Mouse (Mus musculus): ENCODE measurements around the gene Lce3e. TPM values are rescaled to one million over a fixed set of nuclear protein-coding genes. Genes with fewer than 3 reads are reported as not detected.
A peak's percentile ranks its signal among the peaks of the same experiment; 100 is the strongest.

Lce3e gene
- 12.5 and 39.4 TPM in 2 replicates for polyA plus RNA-seq (2015; fragmentation: Nextera tagmentation; extraction: Ambion mirVana)

GRCm38 (mm10) chr3:92966761-92967160 is at the start of gene Lce3e:
TSS of gene Lce3e (plus strand) at chr3:92967061.
- no peak for ATAC-seq (ENCODE audit: insufficient number of reproducible peaks, low FRiP score, low TSS enrichment, low read depth)
- no peaks in the 10 kb centered on the region for H3K4me1 ChIP-seq
- no peaks in the 10 kb centered on the region for H3K36me3 ChIP-seq
- H3K4me3 ChIP-seq (replicated peaks), result no peak within 1 kb of the TSS
- H3K9me3 ChIP-seq (replicated peaks), result no peaks in the 10 kb centered on the region
- H3K27ac ChIP-seq (replicated peaks), result no peak within 1 kb of the TSS
- 84% methylated on average over 2 of the region's 2 CpGs for WGBS
- no peaks in the 10 kb centered on the region for H3K27me3 ChIP-seq
- no peak within 1 kb of the TSS for H3K4me2 ChIP-seq (replicated peaks)
- no peak within 1 kb of the TSS for H3K9ac ChIP-seq

- H3K4me1 ChIP-seq, result no peaks in the 10 kb centered on the region
- no peak overlapping the region for H3K4me2 ChIP-seq (replicated peaks)
- no peak overlapping the region for H3K27ac ChIP-seq (replicated peaks)
- no peak for ATAC-seq (ENCODE audit: insufficient number of reproducible peaks, low FRiP score, low TSS enrichment, low read depth)
- no peak overlapping the region for H3K4me3 ChIP-seq (replicated peaks)
- H3K9me3 ChIP-seq (replicated peaks), result no peaks in the 10 kb centered on the region
- WGBS, result 58% methylated on average over 4 of the region's 4 CpGs
- H3K36me3 ChIP-seq, result no peaks in the 10 kb centered on the region
- no peaks in the 10 kb centered on the region for H3K27me3 ChIP-seq
- H3K9ac ChIP-seq, result no peak overlapping the region
Observed at GRCm38 (mm10) chr3:92920364-92920763, 46.5 kb upstream of the Lce3e start.

GRCm38 (mm10) chr3:92926130-92926529 is 40.7 kb upstream of the Lce3e start, which contains the start of gene Lce3a:
TSS of gene Lce3a (minus strand) at chr3:92926230.
- Histone ChIP-seq H3K36me3 (no peaks in the 10 kb centered on the region), H3K4me1 (no peaks in the 10 kb centered on the region), H3K4me3 (replicated peaks) (no peak within 1 kb of the TSS), H3K9ac (no peak within 1 kb of the TSS), H3K27me3 (no peaks in the 10 kb centered on the region), H3K4me2 (replicated peaks) (no peak within 1 kb of the TSS), H3K27ac (replicated peaks) (no peak within 1 kb of the TSS), H3K9me3 (replicated peaks) (no peaks in the 10 kb centered on the region)
- 60% methylated on average over 2 of the region's 2 CpGs for WGBS
- no peak for ATAC-seq (ENCODE audit: insufficient number of reproducible peaks, low FRiP score, low TSS enrichment, low read depth)

DNA sequence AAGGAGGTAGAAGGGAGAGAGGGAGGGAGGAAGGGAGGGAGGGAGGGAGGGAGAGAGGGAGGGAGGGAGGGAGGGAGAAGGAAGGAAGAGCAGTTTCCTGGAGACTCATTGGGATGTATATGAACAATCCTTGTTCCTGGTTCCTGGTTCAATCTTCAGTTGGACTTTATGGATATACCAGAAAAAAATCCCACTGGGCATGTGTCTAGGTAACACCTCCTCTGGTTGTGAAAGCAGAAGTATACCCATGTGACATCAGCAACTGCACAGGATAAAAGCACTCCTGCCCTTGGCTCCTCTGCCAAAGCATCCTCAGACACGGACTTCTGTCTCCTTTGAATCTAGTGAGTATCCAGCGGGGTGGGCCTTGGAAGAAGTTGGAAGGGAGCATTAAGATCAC is 34.2 kb upstream of the Lce3e start, which contains the start of gene Lce3b:
Gene Lce3b, plus strand, starts transcription at position 301 of the 400 bp plus-strand sequence.
- no peak within 1 kb of the TSS for H3K4me3 ChIP-seq (replicated peaks)
- no peak within 1 kb of the TSS for H3K27ac ChIP-seq (replicated peaks)
- no peaks in the 10 kb centered on the region for H3K9me3 ChIP-seq (replicated peaks)
- H3K36me3 ChIP-seq, result no peaks in the 10 kb centered on the region
- H3K4me1 ChIP-seq, result no peaks in the 10 kb centered on the region
- ATAC-seq (ENCODE audit: insufficient number of reproducible peaks, low FRiP score, low TSS enrichment, low read depth), result no peak
- no peak within 1 kb of the TSS for H3K9ac ChIP-seq
- 62% methylated on average over 2 of the region's 2 CpGs for WGBS
- H3K4me2 ChIP-seq (replicated peaks), result no peak within 1 kb of the TSS
- H3K27me3 ChIP-seq, result no peaks in the 10 kb centered on the region

DNA sequence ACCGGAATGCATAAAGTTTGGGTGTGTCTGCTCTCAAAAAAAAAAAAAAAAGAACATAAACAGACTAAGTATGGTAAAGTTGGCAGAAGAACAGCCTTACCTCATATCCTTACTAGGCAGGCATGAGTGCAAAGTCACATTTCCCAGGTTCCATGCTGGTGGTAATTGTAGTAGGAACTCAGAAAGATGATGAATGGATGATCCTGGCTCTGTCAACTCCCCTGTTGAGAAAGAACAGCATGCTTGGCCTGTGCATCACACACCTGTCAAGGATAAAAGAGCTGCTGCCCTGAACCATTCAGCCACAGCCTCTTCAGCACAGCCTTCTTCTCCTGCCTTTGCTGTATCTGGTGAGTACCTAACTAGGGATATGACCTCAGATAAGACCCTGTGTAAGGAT is 22.7 kb upstream of the Lce3e start, which contains the start of gene Lce3c:
Gene Lce3c, plus strand, starts transcription at position 301 of the 400 bp plus-strand sequence.
- H3K9me3 ChIP-seq (replicated peaks), result no peaks in the 10 kb centered on the region
- H3K4me1 ChIP-seq, result no peaks in the 10 kb centered on the region
- H3K4me2 ChIP-seq (replicated peaks), result no peak within 1 kb of the TSS
- no peaks in the 10 kb centered on the region for H3K36me3 ChIP-seq
- H3K27me3 ChIP-seq, result no peaks in the 10 kb centered on the region
- H3K4me3 ChIP-seq (replicated peaks), result no peak within 1 kb of the TSS
- ATAC-seq (ENCODE audit: insufficient number of reproducible peaks, low FRiP score, low TSS enrichment, low read depth), result no peak
- H3K27ac ChIP-seq (replicated peaks), result no peak within 1 kb of the TSS
- H3K9ac ChIP-seq, result no peak within 1 kb of the TSS
- WGBS, result 52% methylated on average over 1 of the region's 1 CpGs

- no peak for ATAC-seq (ENCODE audit: insufficient number of reproducible peaks, low FRiP score, low TSS enrichment, low read depth)
- 91% methylated on average over 1 of the region's 1 CpGs for WGBS
- H3K27me3 ChIP-seq, result no peaks in the 10 kb centered on the region
- H3K9me3 ChIP-seq (replicated peaks), result no peaks in the 10 kb centered on the region
- H3K4me2 ChIP-seq (replicated peaks), result no peak within 1 kb of the TSS
- H3K4me1 ChIP-seq, result no peaks in the 10 kb centered on the region
- H3K9ac ChIP-seq, result no peak within 1 kb of the TSS
- no peak within 1 kb of the TSS for H3K27ac ChIP-seq (replicated peaks)
- H3K36me3 ChIP-seq, result no peaks in the 10 kb centered on the region
- no peak within 1 kb of the TSS for H3K4me3 ChIP-seq (replicated peaks)
Observed at GRCm38 (mm10) chr3:92957090-92957489, 9.8 kb upstream of the Lce3e start, which contains the start of gene Lce3d. TSS of gene Lce3d (plus strand) at chr3:92957390.

GRCm38 (mm10) chr3:92978484-92978883 is 11.6 kb downstream of the Lce3e start:
- Histone ChIP-seq H3K4me2 (replicated peaks) (no peak overlapping the region), H3K27ac (replicated peaks) (no peak overlapping the region), H3K4me1 (no peaks in the 10 kb centered on the region), H3K9me3 (replicated peaks) (no peaks in the 10 kb centered on the region), H3K4me3 (replicated peaks) (no peak overlapping the region), H3K36me3 (no peaks in the 10 kb centered on the region), H3K27me3 (no peaks in the 10 kb centered on the region), H3K9ac (no peak overlapping the region)
- 71% methylated on average over 2 of the region's 2 CpGs for WGBS
- no peak for ATAC-seq (ENCODE audit: insufficient number of reproducible peaks, low FRiP score, low TSS enrichment, low read depth)

DNA sequence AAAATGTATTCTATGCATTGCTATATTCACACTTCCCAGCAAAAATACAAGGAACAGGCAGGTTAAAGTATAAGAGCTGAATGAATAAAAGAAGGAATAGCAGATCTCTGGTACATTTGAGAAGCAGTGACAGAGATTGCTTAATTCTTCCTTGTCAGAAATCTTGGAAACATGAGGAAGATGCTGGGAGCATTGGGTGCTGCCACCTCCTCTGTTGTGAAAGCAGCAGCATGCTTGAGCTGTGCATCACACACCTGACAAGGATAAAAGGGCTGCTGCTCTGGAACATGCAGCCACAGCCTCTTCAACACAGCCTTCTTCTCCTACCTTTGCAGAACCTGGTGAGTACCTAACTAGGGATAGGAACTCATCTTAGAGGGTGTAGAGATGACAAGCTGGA is 25.1 kb downstream of the Lce3e start, which contains the start of gene Lce3f:
Gene Lce3f, plus strand, starts transcription at position 301 of the 400 bp plus-strand sequence.
- Histone ChIP-seq H3K9ac (no peak within 1 kb of the TSS), H3K36me3 (no peaks in the 10 kb centered on the region), H3K4me2 (replicated peaks) (no peak within 1 kb of the TSS), H3K27me3 (no peaks in the 10 kb centered on the region), H3K4me1 (no peaks in the 10 kb centered on the region), H3K27ac (replicated peaks) (no peak within 1 kb of the TSS), H3K4me3 (replicated peaks) (no peak within 1 kb of the TSS), H3K9me3 (replicated peaks) (no peaks in the 10 kb centered on the region)
- no peak for ATAC-seq (ENCODE audit: insufficient number of reproducible peaks, low FRiP score, low TSS enrichment, low read depth)

DNA sequence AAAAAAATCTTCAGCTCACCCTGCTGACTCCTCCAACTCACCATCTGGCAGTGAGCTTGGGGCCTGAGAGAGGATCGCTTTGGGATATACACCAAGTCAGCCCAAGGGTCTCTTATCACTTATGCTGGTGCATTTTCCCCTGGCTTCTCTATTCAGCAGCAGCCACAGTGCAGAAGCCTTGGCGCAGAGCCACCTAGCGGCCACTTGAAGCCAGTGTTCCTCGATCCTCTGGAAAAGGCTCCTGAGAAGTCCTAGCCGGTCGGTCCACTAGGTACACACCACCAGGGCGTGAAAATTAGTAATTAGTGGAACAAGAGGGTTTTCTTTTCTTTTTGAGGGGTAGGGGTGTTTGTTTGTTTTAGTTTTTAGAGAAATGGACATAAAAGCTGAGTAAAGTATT is 31.8 kb downstream of the Lce3e start:
- Histone ChIP-seq H3K4me2 (replicated peaks) (no peak overlapping the region), H3K27me3 (no peaks in the 10 kb centered on the region), H3K4me3 (replicated peaks) (no peak overlapping the region), H3K4me1 (no peaks in the 10 kb centered on the region), H3K9ac (no peak overlapping the region), H3K36me3 (no peaks in the 10 kb centered on the region), H3K9me3 (replicated peaks) (no peaks in the 10 kb centered on the region), H3K27ac (replicated peaks) (no peak overlapping the region)
- no peak for ATAC-seq (ENCODE audit: insufficient number of reproducible peaks, low FRiP score, low TSS enrichment, low read depth)
- 3% methylated on average over 7 of the region's 7 CpGs for whole genome bisulfite sequencing

DNA sequence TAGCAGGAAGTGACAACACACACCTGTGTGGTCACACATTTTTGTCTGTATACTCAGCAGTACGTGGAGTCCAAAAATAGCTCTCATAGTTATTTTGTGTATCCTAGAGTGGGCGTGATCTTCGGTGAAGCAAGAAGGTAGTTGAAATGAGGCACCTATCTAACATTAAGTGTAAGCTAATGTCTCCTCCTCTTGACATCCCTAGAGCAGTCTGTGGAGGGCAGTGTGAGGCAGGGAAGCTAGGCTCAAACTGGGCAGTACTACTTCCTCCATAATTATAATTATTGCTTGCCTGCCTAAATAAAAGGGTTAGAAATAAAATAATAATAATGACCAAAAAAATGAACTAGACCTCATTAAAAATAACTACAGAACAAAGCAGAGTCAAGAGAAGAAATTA is 33.8 kb downstream of the Lce3e start:
- H3K9ac ChIP-seq, result no peak overlapping the region
- no peaks in the 10 kb centered on the region for H3K4me1 ChIP-seq
- no peak overlapping the region for H3K4me2 ChIP-seq (replicated peaks)
- no peaks in the 10 kb centered on the region for H3K36me3 ChIP-seq
- H3K9me3 ChIP-seq (replicated peaks), result no peaks in the 10 kb centered on the region
- ATAC-seq (ENCODE audit: insufficient number of reproducible peaks, low FRiP score, low TSS enrichment, low read depth), result no peak
- 67% methylated on average over 3 of the region's 3 CpGs for WGBS
- H3K27ac ChIP-seq (replicated peaks), result no peak overlapping the region
- no peak overlapping the region for H3K4me3 ChIP-seq (replicated peaks)
- H3K27me3 ChIP-seq, result no peaks in the 10 kb centered on the region

GRCm38 (mm10) chr3:93002843-93003242 is 36.0 kb downstream of the Lce3e start:
- 54% methylated on average over 4 of the region's 4 CpGs for WGBS
- H3K4me2 ChIP-seq (replicated peaks), result no peak overlapping the region

DNA sequence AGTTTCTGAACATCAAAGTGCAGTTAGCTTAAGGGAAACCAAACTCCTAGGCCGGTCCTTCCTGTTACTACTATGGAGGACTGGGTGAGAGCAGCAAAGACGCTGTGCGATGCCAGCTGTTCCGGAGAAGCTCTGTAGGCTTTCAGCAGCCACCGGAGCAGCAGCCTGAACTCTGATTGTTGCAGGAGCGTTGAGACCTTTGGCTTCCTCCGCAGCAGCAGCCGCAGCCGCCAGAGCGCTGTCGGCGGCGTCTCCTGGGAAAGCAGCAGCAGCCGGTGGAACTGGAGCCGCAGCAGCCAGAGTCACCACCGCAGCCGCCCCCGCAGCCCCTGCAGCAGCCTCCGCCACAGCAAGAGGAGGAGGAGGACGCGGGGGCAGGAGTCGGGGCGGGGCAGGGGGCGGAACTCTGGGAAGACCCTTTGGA is 47.5 kb downstream of the Lce3e start:
- H3K4me3 ChIP-seq (replicated peaks), result peak overlapping the region; percentile 50

More at GRCm38 (mm10) chr3:93002843-93003242, 36.0 kb downstream of the Lce3e start:
- Histone ChIP-seq H3K9me3 (replicated peaks) (no peaks in the 10 kb centered on the region), H3K4me1 (no peaks in the 10 kb centered on the region), H3K9ac (no peak overlapping the region), H3K4me3 (replicated peaks) (no peak overlapping the region), H3K36me3 (no peaks in the 10 kb centered on the region), H3K27me3 (no peaks in the 10 kb centered on the region), H3K27ac (replicated peaks) (no peak overlapping the region)
- ATAC-seq (ENCODE audit: insufficient number of reproducible peaks, low FRiP score, low TSS enrichment, low read depth), result no peak

More for the DNA sequence above, 47.5 kb downstream of the Lce3e start:
- H3K27ac ChIP-seq (replicated peaks), result 0 out of 2 replicates have a peak overlapping the region, but pooled peaks have one; percentile 11
- no peaks in the 10 kb centered on the region for H3K27me3 ChIP-seq
- peak; percentile 63 for ATAC-seq (ENCODE audit: insufficient number of reproducible peaks, low FRiP score, low TSS enrichment, low read depth)
- no peak overlapping the region for H3K9ac ChIP-seq
- no peaks in the 10 kb centered on the region for H3K9me3 ChIP-seq (replicated peaks)
- under 1% methylated on average over 24 of the region's 24 CpGs for WGBS
- peak overlapping the region; percentile 85 for H3K4me2 ChIP-seq (replicated peaks)
- H3K36me3 ChIP-seq, result no peaks in the 10 kb centered on the region
- H3K4me1 ChIP-seq, result no peaks in the 10 kb centered on the region

All from embryonic facial prominence, embryonic 15.5 days (tissue).